In genomic region chr1:93014460-93014859, GRCm38 (mm10) we compare ENCODE assay signal across 8 mouse cellular contexts. TPM values are rescaled to one million over a fixed set of nuclear protein-coding genes. Genes with fewer than 3 reads are reported as not detected.
DNase-seq lines count a peak whose midpoint lies in the region; ATAC-seq and TF ChIP-seq lines count a peak whose summit lies in the region.

No protein-coding gene starts in this region.

- peaks cover 1% of the 10 kb centered on the region; the same call in 1 of the 2 replicates for H3K4me1 ChIP-seq in heart, adult 2 months (ENCODE audit: control insufficient read depth, insufficient read depth, low read length)
- no peaks in the 10 kb centered on the region for H3K4me1 ChIP-seq in lung, embryonic 14.5 days (ENCODE audit: insufficient read depth)

- H3K9me3 ChIP-seq in lung, embryonic 14.5 days (ENCODE audit: low read depth, low read length), result no peaks in the 10 kb centered on the region

- DNase-seq in adrenal gland, postnatal 10 days, result peak; percentile 93
- peak; percentile 74 for DNase-seq in embryo, embryonic 9.5 days (ENCODE audit: extremely low spot score)
- peak; percentile 63 to 83 for DNase-seq in heart, adult 2 months
- DNase-seq in kidney, postnatal 36 days, result peak; percentile 56 to 89
- peak; percentile 83 for DNase-seq in lung, embryonic 14.5 days
- peak; percentile 62 for DNase-seq in ovary, postnatal 10 days (ENCODE audit: low spot score)
- peak; percentile 45 for DNase-seq in thymus, postnatal 0 days (ENCODE audit: low spot score)

- no peak overlapping the region for H3K4me3 ChIP-seq in C2C12 (ENCODE audit: insufficient read depth, poor library complexity, severe bottlenecking)
- no peak overlapping the region for H3K4me3 ChIP-seq in heart, adult 2 months
- no peak overlapping the region for H3K4me3 ChIP-seq in lung, embryonic 14.5 days (ENCODE audit: low read depth, low read length)

- peak; percentile 61; the same call in 1 of the 2 replicates for ATAC-seq in lung, embryonic 14.5 days (ENCODE audit: insufficient read depth)

- peaks cover 18% of the 10 kb centered on the region for H3K27me3 ChIP-seq in C2C12 (ENCODE audit: control insufficient read depth, insufficient read depth, insufficient read length)
- no peaks in the 10 kb centered on the region for H3K27me3 ChIP-seq in heart, adult 2 months (ENCODE audit: control insufficient read depth, insufficient read depth, low read length)
- no peaks in the 10 kb centered on the region for H3K27me3 ChIP-seq in lung, embryonic 14.5 days (ENCODE audit: insufficient read depth, low read length)

- H3K79me2 ChIP-seq in C2C12 (ENCODE audit: control insufficient read depth, insufficient read depth), result no peaks in the 10 kb centered on the region
- no peaks in the 10 kb centered on the region for H3K79me2 ChIP-seq in heart, adult 2 months (replicated peaks; ENCODE audit: control insufficient read depth, insufficient read depth, low read length)

- intact Hi-C loops in heart, adult 2 months (cut with DNase I), result loop anchor here (5.0 kb wide), 1 partner anchor 58 kb away; no protein-coding TSS in a partner anchor

- H3K9ac ChIP-seq in heart, adult 2 months (ENCODE audit: low read depth, low read length), result no peak overlapping the region
- no peak overlapping the region for H3K9ac ChIP-seq in lung, embryonic 14.5 days

- no peak for TF ChIP-seq POLR2A in heart, adult 2 months (IDR thresholded peaks at IDR 0.05; ENCODE audit: insufficient read depth, low read depth, low read length)

- H3K79me3 ChIP-seq in C2C12 (ENCODE audit: low read depth), result no peaks in the 10 kb centered on the region

- TF ChIP-seq CTCF in C2C12 (IDR thresholded peaks at IDR 0.05; ENCODE audit: control insufficient read depth, insufficient read depth, insufficient read length), result peak; percentile 66
- peak; percentile 99; the same call in 1 of the 2 replicates for TF ChIP-seq CTCF in heart, adult 2 months (IDR thresholded peaks at IDR 0.05)
- TF ChIP-seq CTCF in lung, embryonic 14.5 days (IDR thresholded peaks at IDR 0.05; ENCODE audit: low read depth), result peak; percentile 90

- H3K36me3 ChIP-seq in C2C12 (ENCODE audit: control insufficient read depth, insufficient read depth), result no peaks in the 10 kb centered on the region
- H3K36me3 ChIP-seq in heart, adult 2 months (ENCODE audit: control insufficient read depth, insufficient read depth, low read length), result no peaks in the 10 kb centered on the region
- H3K36me3 ChIP-seq in lung, embryonic 14.5 days (ENCODE audit: insufficient read depth), result no peaks in the 10 kb centered on the region

- H3K4me2 ChIP-seq in lung, embryonic 14.5 days, result no peak overlapping the region

- no peak for TF ChIP-seq EP300 in heart, adult 2 months (IDR thresholded peaks at IDR 0.05; ENCODE audit: insufficient read depth, low read depth, low read length)

- H3ac ChIP-seq in C2C12 (ENCODE audit: control insufficient read depth, insufficient read length, low read depth), result no peak overlapping the region

- H3K27ac ChIP-seq in heart, adult 2 months, result no peak overlapping the region
- no peak overlapping the region for H3K27ac ChIP-seq in lung, embryonic 14.5 days (ENCODE audit: low read depth)

TF ChIP-seq in C2C12, 6 proteins besides CTCF, POLR2A, EP300 and RAD21:
- no peak for TF ChIP-seq MAX (IDR thresholded peaks at IDR 0.05)
- TF ChIP-seq CEBPB (IDR thresholded peaks at IDR 0.05; ENCODE audit: low read depth), result no peak
- TF ChIP-seq FOSL1 (IDR thresholded peaks at IDR 0.05; ENCODE audit: insufficient read depth, low read length, poor library complexity, severe bottlenecking), result no peak
- TF ChIP-seq USF1 (IDR thresholded peaks at IDR 0.05; ENCODE audit: low read depth), result no peak
- no peak for TF ChIP-seq MYOG (IDR thresholded peaks at IDR 0.05; ENCODE audit: control insufficient read depth, extremely low read depth, insufficient read length)
- TF ChIP-seq MYOD1 (IDR thresholded peaks at IDR 0.05; ENCODE audit: control insufficient read depth, insufficient read length, low read depth), result no peak

RNA-seq across cellular contexts. Expression of gene Aqp12, which starts 8.3 kb away (rescaled TPM):
- not detected for polyA plus RNA-seq in C2C12 (2012; fragmentation: generic; extraction: Trizol)
- total RNA-seq in adrenal gland, postnatal 10 days (2021), result under 1 TPM in 1 of 2 experiments, not detected in 1; 0.36 TPM
- not detected for total RNA-seq in heart, adult 2 months (2021)
- polyA plus RNA-seq in heart, adult 2 months (2012; rRNA removed), result not detected in 2 replicates
- not detected in 2 replicates for polyA plus RNA-seq in lung, embryonic 14.5 days (2014; fragmentation: Nextera tagmentation; extraction: Ambion mirVana)
- polyA plus RNA-seq in thymus, postnatal 0 days (2015; fragmentation: Nextera tagmentation; extraction: Ambion mirVana), result not detected in 2 replicates
